Mouse (Mus musculus) kidney, postnatal 0 days (tissue): ENCODE data around the gene Cplx2. TPM values are rescaled to one million over a fixed set of nuclear protein-coding genes. Genes with fewer than 3 reads are reported as not detected.

Experiments
- ATAC-seq: fragments of 200-750 bp; cut with Nextera tagmentation; replicated peaks from 2 replicates; pipeline ENCODE4 v1.8.0; 2017; ENCODE audit warnings: low read depth, moderate number of reproducible peaks, moderate TSS enrichment, moderate library complexity; ENCODE audit not compliant: low FRiP score
- DNase-seq: peaks from one replicate; pipeline ENCODE4 v3.0.0-alpha.2; 2016; ENCODE audit warnings: low spot score
- H3K27ac ChIP-seq: fragments of 300-500 bp; sonication (generic); 2 replicates; pipeline ENCODE4 v1.5.1; 2014; ENCODE audit warnings: mild to moderate bottlenecking
- H3K27me3 ChIP-seq: fragments of 300-500 bp; sonication (generic); 2 replicates; pipeline ENCODE4 v1.6.1; 2014; ENCODE audit warnings: low read length, mixed read lengths; ENCODE audit not compliant: insufficient read depth
- H3K36me3 ChIP-seq: fragments of 300-500 bp; sonication (generic); 2 replicates; pipeline ENCODE4 v1.6.1; 2014; ENCODE audit warnings: low read length, mixed read lengths; ENCODE audit not compliant: insufficient read depth
- H3K4me1 ChIP-seq: fragments of 300-500 bp; sonication (generic); replicated peaks from 2 replicates; pipeline ENCODE4 v1.6.1; 2014; ENCODE audit warnings: antibody characterized with exemption, low read length, mixed read lengths; ENCODE audit not compliant: insufficient read depth
- H3K4me2 ChIP-seq: fragments of 300-500 bp; sonication (generic); 2 replicates; pipeline ENCODE4 v1.6.1; 2014; ENCODE audit warnings: mild to moderate bottlenecking, low read length, moderate library complexity, mixed read lengths
- H3K4me3 ChIP-seq: fragments of 300-500 bp; sonication (generic); replicated peaks from 2 replicates; pipeline ENCODE4 v1.5.1; 2014; ENCODE audit warnings: low read depth, low read length
- H3K9ac ChIP-seq: fragments of 300-500 bp; sonication (generic); 2 replicates; pipeline ENCODE4 v1.6.1; 2014; ENCODE audit warnings: low read depth, low read length
- H3K9me3 ChIP-seq: fragments of 300-500 bp; sonication (generic); replicated peaks from 2 replicates; pipeline ENCODE4 v1.6.1; 2016; ENCODE audit warnings: low read length, inconsistent platforms, mixed read lengths
- CTCF ChIP-seq: IDR thresholded peaks from 2 replicates; pipeline ENCODE4 v1.5.1; 2016; ENCODE audit warnings: antibody characterized with exemption, low read depth, mild to moderate bottlenecking, moderate library complexity
- WGBS: fragments of 180-500 bp; shearing (Covaris S2); extraction: QIAGEN DNeasy Blood & Tissue Kit; methylation state at CpG from one replicate; pipeline ENCODE4 v1.1.7; 2014; 5-methylcytosine and 5-hydroxymethylcytosine counted together
- polyA plus RNA-seq: library from polyadenylated mRNA; unstranded; fragments of >200 nt; fragmentation: Nextera tagmentation; extraction: Ambion mirVana; gene quantifications from 2 replicates; pipeline ENCODE4 v1.2.1, GENCODE M21; 2015

Gene Cplx2
- polyA plus RNA-seq, 1 experiment from 2014 or later: 4.0 TPM

GRCm38 (mm10) chr13:54328029-54328428 lies 43.1 kb upstream of the Cplx2 start:
- Histone ChIP-seq H3K9ac (no peak overlapping the region), H3K36me3 (no peaks in the 10 kb centered on the region), H3K9me3 (no peaks in the 10 kb centered on the region), H3K4me2 (no peak overlapping the region), H3K4me3 (no peak overlapping the region), H3K27me3 (no peaks in the 10 kb centered on the region), H3K27ac (no peak overlapping the region), H3K4me1 (peaks cover 4% of the 10 kb centered on the region; the same call in 1 of the 2 replicates)
- TF ChIP-seq CTCF: no peak
- ATAC-seq (no peak), DNase-seq (no peak)
- WGBS: 89% methylated on average over 1 of the region's 1 CpGs

- Histone ChIP-seq H3K27ac (no peak overlapping the region), H3K4me1 (peaks cover 4% of the 10 kb centered on the region; the same call in 1 of the 2 replicates), H3K9me3 (no peaks in the 10 kb centered on the region), H3K36me3 (no peaks in the 10 kb centered on the region), H3K9ac (no peak overlapping the region), H3K27me3 (no peaks in the 10 kb centered on the region), H3K4me2 (no peak overlapping the region), H3K4me3 (no peak overlapping the region)
- WGBS: 58% methylated on average over 8 of the region's 8 CpGs
- ATAC-seq (no peak), DNase-seq (no peak)
- no peak for TF ChIP-seq CTCF
These were observed 42.1 kb upstream of the Cplx2 start for GRCm38 (mm10) chr13:54328954-54329490.

GRCm38 (mm10) chr13:54331825-54332675 lies 39.1 kb upstream of the Cplx2 start:
- H3K36me3 ChIP-seq: no peaks in the 10 kb centered on the region
- no peak overlapping the region for H3K4me3 ChIP-seq
- H3K27me3 ChIP-seq: no peaks in the 10 kb centered on the region
- H3K4me1 ChIP-seq: peaks cover 4% of the 10 kb centered on the region; the same call in 1 of the 2 replicates
- DNase-seq (peak; percentile 93), ATAC-seq (peak; percentile 68)
- H3K9ac ChIP-seq: no peak overlapping the region
- no peak for TF ChIP-seq CTCF
- H3K9me3 ChIP-seq: no peaks in the 10 kb centered on the region
- WGBS: 46% methylated on average over 22 of the region's 22 CpGs
- peak overlapping the region; percentile 58 for H3K27ac ChIP-seq
- no peak overlapping the region for H3K4me2 ChIP-seq

GRCm38 (mm10) chr13:54332921-54333477 lies 38.1 kb upstream of the Cplx2 start:
- Histone ChIP-seq H3K36me3 (no peaks in the 10 kb centered on the region), H3K4me2 (no peak overlapping the region), H3K27me3 (no peaks in the 10 kb centered on the region), H3K4me3 (no peak overlapping the region), H3K4me1 (peaks cover 4% of the 10 kb centered on the region; the same call in 1 of the 2 replicates), H3K9me3 (no peaks in the 10 kb centered on the region), H3K27ac (no peak overlapping the region), H3K9ac (no peak overlapping the region)
- no peak for DNase-seq
- TF ChIP-seq CTCF: no peak
- ATAC-seq: no peak
- 78% methylated on average over 8 of the region's 8 CpGs for WGBS

GRCm38 (mm10) chr13:54337058-54337457 lies 34.1 kb upstream of the Cplx2 start:
- no peak overlapping the region for H3K4me3 ChIP-seq
- H3K27me3 ChIP-seq: no peaks in the 10 kb centered on the region
- TF ChIP-seq CTCF: no peak
- no peak overlapping the region for H3K4me2 ChIP-seq
- no peaks in the 10 kb centered on the region for H3K4me1 ChIP-seq
- no peak for DNase-seq
- 56% methylated on average over 6 of the region's 6 CpGs for WGBS
- no peak overlapping the region for H3K27ac ChIP-seq
- no peaks in the 10 kb centered on the region for H3K9me3 ChIP-seq
- H3K9ac ChIP-seq: no peak overlapping the region
- ATAC-seq: no peak
- H3K36me3 ChIP-seq: no peaks in the 10 kb centered on the region

- no peak for ATAC-seq
- 82% methylated on average over 7 of the region's 7 CpGs for WGBS
- no peak overlapping the region for H3K4me2 ChIP-seq
- no peak overlapping the region for H3K27ac ChIP-seq
- no peak overlapping the region for H3K9ac ChIP-seq
- DNase-seq: no peak
- no peak for TF ChIP-seq CTCF
- no peaks in the 10 kb centered on the region for H3K4me1 ChIP-seq
- no peaks in the 10 kb centered on the region for H3K36me3 ChIP-seq
- H3K4me3 ChIP-seq: no peak overlapping the region
- no peaks in the 10 kb centered on the region for H3K9me3 ChIP-seq
- H3K27me3 ChIP-seq: no peaks in the 10 kb centered on the region
These were observed 33.6 kb upstream of the Cplx2 start for GRCm38 (mm10) chr13:54337541-54337940.
